Mouse (Mus musculus): ENCODE measurements around the gene Dtx3l.
A peak's percentile ranks its signal among the peaks of the same experiment; 100 is the strongest.
"Not testable (repeated sequence)": the region's sequence is repeated elsewhere in the genome, so short reads cannot be mapped to it uniquely, and the experiment has no call there.

The Dtx3l gene

DNA sequence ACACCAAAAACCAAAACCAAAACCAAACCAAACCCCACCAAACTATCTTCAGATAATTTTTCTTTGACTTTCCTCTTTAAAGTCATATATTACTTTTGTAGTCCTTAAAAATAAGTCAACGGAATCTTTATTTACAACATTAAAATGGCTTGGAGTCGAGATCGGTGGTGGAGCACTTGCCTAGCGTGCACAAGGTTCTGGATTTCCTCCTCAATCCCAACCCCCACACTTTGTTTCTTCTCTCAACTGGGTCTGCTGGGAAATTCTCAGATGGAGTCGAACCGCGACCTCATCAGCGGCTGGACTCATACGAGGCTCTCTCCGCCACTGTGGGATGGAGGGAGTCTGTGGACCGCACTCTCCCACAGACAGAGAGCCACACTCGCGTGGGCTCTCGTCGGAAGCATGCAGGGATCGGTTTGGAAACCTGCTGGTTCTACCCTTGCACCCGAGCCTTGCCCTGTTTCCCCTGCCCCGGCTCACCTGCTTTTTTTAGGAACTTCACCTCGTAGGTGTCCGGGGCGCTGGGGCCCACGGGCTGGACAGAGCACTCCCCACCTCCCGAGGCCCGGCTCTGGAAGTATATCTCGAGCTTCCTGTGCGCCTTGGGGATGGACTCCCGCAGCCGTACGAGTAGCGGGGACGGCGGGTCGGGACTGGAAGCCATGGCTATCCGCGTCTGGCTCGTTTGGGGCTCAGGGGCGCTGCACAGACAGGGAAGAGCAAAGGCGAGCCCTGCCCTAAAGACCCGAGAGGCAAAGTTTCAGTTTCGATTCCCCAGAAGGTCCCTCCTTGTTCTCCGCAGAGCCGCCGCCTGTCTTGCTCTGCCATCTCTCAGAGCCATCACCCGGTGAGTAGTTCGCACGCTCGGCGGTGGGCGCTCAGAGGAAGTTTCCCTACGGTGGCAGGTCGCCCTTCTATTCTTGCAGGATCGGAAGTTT is at the start of gene Dtx3l, which contains the start of gene Parp9:
Gene Dtx3l, minus strand, starts transcription at position 941 of the 941 bp plus-strand sequence.
Gene Parp9, plus strand, starts transcription at position 260 of the 941 bp plus-strand sequence.
- peak; percentile 69 for DNase-seq (ENCODE audit: extremely low spot score, low spot score)

GRCm38 (mm10) chr16:35987930-35988329 is 49.0 kb upstream of the Dtx3l start:
- DNase-seq (ENCODE audit: extremely low spot score, low spot score) = no peak

- DNase-seq (ENCODE audit: extremely low spot score, low spot score) = no peak
Measured at GRCm38 (mm10) chr16:35984471-35984870, 45.5 kb upstream of the Dtx3l start.

- DNase-seq (ENCODE audit: extremely low spot score, low spot score) = no peak
Measured at GRCm38 (mm10) chr16:35983517-35984101, 44.7 kb upstream of the Dtx3l start.

GRCm38 (mm10) chr16:35982902-35983516 is 44.1 kb upstream of the Dtx3l start:
- peak; percentile 93 for DNase-seq (ENCODE audit: extremely low spot score, low spot score)

DNA sequence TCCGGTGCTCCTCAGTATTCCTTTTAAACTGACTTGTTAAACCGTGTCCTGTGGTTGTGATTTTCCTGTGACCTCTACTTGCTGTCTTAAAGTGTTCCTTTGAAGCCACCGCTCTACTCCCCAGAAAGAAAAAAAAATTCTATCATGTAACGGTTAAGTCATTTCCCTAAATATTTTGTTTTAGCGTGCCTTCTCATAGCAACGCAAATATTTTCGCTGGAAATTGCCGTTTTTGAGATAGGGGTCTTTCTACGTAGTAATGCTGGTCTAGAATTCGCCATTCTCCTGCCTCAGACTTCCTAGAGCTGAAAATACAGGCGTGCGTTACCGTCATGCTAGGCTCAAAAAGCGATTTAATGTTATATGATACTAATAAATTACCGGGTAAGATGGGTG is 43.6 kb upstream of the Dtx3l start:
- peak; percentile 20 for DNase-seq (ENCODE audit: extremely low spot score, low spot score)

DNA sequence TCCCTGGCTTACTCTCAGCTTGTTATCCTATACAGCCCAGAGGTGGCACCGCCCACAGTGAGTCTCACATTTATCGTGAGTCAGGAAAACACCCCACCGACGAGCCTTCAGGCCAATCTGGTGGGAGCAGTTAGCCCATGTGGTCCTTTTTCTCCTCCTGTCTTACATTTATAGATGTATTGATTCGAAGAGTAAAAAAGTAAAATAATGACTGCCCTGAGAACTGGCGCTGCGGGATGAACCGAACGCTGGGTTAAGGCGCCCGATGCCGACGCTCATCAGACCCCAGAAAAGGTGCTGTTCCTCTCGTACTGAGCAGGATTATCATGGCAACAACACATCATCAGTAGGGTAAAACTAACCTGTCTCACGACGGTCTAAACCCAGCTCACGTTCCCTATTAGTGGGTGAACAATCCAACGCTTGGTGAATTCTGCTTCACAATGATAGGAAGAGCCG is 42.4 kb upstream of the Dtx3l start:
- DNase-seq (ENCODE audit: extremely low spot score, low spot score) = peak; percentile 100

DNA sequence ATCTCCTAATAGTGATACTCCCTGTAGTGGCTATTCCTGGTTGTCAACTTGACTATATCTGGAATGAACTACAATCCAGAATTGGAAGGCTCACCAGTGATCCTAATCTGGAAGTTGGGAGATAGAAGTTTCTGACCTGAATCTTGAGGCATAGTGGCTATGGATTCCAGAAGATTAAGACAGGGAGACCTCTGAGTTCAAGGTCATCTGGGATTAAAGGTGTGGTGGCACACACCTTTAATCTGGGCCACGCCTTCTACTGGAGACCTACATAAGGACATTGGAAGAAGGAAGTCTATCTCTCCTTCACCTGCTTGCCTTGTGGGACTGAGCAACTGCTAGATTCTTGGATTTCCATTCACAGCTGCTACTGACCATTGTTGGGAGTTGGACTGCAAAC is 39.5 kb upstream of the Dtx3l start, which contains the start of gene Kpna1:
Gene Kpna1, plus strand, starts transcription at position 301 of the 400 bp plus-strand sequence.
- not testable (repeated sequence) for DNase-seq (ENCODE audit: extremely low spot score, low spot score)

DNA sequence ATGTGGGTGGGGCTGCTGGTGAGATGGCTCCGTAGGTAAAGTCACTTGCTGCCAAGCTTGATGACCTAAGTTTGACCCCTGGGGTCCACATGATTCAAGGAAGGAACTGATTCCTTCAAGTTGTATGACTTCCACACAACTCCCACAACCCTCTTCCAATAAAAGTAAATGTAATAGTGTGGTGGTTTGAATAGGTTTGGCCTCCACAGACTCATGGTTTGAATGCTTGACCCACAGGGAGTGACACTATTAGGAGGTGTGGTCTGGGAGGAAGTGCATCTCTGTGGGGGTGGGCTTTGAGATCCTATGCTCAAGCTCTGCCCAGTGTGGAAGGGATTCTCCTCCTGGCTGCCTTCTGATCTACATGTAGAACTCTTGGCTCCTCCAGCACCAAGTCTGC is 35.1 kb upstream of the Dtx3l start:
- DNase-seq (ENCODE audit: extremely low spot score, low spot score) = no peak

GRCm38 (mm10) chr16:35968149-35968548 is 29.2 kb upstream of the Dtx3l start:
- no peak for DNase-seq (ENCODE audit: extremely low spot score, low spot score)

DNA sequence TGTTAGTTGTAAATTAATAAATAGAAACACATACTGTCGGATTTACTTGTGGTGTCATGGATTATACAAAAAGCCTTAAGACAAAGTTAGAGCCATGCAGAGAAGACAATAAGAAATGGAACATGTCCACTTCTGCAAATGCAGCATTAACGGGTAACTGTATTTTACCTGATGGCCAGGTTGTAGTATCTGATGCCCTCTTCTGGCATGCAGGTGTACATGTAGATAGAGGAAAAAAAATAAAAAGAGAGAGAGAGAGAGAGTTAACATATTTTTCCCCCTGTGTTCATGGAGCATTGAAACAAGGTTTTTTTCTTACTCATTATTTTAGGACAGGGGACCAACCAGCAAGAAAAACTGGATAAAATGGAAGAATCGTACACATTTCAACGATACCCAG is 28.4 kb upstream of the Dtx3l start:
- DNase-seq (ENCODE audit: extremely low spot score, low spot score) = no peak

GRCm38 (mm10) chr16:35966411-35967115 is 27.6 kb upstream of the Dtx3l start:
- no peak for DNase-seq (ENCODE audit: extremely low spot score, low spot score)

- not testable (repeated sequence) for DNase-seq (ENCODE audit: extremely low spot score, low spot score)
Measured at GRCm38 (mm10) chr16:35965991-35966390, 27.0 kb upstream of the Dtx3l start.

DNA sequence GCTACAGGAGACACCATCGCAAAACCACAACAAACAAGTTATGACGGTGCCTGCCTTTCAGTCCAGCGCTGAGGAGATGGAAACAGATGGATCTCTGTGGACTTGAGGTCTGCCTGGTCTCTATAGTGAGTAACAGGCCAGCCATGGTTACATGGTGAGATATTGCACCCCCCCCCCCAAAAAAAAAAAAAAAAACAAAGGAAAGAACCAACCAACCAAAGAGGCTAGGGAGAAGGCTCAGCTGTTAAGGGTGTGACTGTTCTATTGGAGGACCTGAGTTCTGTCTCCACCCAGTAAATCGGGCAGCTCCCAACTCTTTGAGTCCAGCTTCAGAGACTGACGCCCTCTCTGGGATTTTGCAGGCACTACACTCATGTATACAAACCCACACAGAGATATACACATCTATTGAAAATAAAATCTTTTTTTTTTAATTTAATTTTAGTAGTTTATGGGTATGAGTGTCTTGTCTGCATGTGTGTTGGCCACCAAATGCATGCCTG is 13.7 kb upstream of the Dtx3l start:
- DNase-seq (ENCODE audit: extremely low spot score, low spot score) = no peak

GRCm38 (mm10) chr16:35951216-35951615 is 12.3 kb upstream of the Dtx3l start:
- no peak for DNase-seq (ENCODE audit: extremely low spot score, low spot score)

DNA sequence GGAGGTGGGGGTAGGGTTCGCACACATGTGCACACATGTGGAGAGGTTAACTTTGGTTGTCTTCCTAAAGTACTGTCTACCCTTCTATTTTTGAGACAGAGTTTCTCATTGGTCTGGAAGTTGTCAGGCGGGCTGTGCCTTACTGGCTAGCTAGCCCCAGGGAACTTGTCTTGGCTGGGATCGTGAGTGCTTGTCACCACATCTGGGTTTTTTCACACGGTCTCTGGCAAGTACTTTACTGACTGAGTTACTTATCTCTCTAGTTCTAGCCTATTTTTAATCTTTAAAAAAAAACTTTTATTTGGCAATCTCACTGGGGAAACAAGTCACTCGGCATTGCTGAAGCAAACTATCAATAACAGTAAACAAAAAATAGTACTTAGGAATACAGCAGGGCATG is 10.3 kb upstream of the Dtx3l start:
- no peak for DNase-seq (ENCODE audit: extremely low spot score, low spot score)

DNA sequence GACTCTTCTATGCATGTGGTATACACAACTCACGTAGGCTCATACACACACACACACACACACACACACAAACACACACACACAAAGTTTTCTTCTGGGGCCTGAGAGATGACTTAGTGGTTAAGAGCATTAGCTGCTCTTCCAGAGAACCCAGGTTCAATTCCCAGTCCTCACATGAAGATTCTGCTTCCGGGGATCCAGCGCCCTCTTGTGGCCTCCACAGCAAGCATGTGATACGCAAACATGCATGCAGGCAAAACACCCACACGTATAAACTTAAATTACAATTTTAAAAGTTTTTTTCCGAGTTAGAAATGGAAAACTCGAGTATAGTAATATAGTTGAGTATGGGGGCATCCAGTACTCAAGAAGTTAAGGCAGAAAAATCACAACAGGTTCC is 2.4 kb upstream of the Dtx3l start:
- no peak for DNase-seq (ENCODE audit: extremely low spot score, low spot score)

- peak; percentile 58 for DNase-seq (ENCODE audit: extremely low spot score, low spot score)
Measured at GRCm38 (mm10) chr16:35939690-35940089, 739 bp upstream of the Dtx3l start.

GRCm38 (mm10) chr16:35939261-35939660 is 310 bp upstream of the Dtx3l start:
- DNase-seq (ENCODE audit: extremely low spot score, low spot score) = no peak

- no peak for DNase-seq (ENCODE audit: extremely low spot score, low spot score)
Measured at GRCm38 (mm10) chr16:35933181-35933580, 5.8 kb downstream of the Dtx3l start.

All from neural tube, embryonic 10.5 days (tissue).